Mouse (Mus musculus) hindbrain, postnatal 0 days (tissue): ENCODE measurements around the gene Wdr74. TPM values are rescaled to one million over a fixed set of nuclear protein-coding genes. Genes with fewer than 3 reads are reported as not detected.
"Not testable (repeated sequence)": the region's sequence is repeated elsewhere in the genome, so short reads cannot be mapped to it uniquely, and the experiment has no call there.

Experiments
- ATAC-seq: fragments of 200-750 bp; cut with Nextera tagmentation; 2 replicates; pipeline ENCODE4 v1.8.0; 2017; ENCODE audit warnings: mild to moderate bottlenecking, moderate TSS enrichment, moderate library complexity
- DNase-seq: peaks from one replicate; pipeline ENCODE4 v3.0.0-alpha.2; 2015; ENCODE audit warnings: low spot score
- H3K27ac ChIP-seq: fragments of 300-500 bp; sonication (generic); 2 replicates; pipeline ENCODE4 v1.5.1; 2014; ENCODE audit warnings: mild to moderate bottlenecking
- H3K27me3 ChIP-seq: fragments of 300-500 bp; sonication (generic); 2 replicates; pipeline ENCODE4 v1.6.1; 2014; ENCODE audit warnings: low read length, mixed read lengths; ENCODE audit not compliant: insufficient read depth
- H3K36me3 ChIP-seq: fragments of 300-500 bp; sonication (generic); 2 replicates; pipeline ENCODE4 v1.6.1; 2014; ENCODE audit warnings: low read length, mixed read lengths; ENCODE audit not compliant: insufficient read depth
- H3K4me1 ChIP-seq: fragments of 300-500 bp; sonication (generic); 2 replicates; pipeline ENCODE4 v1.6.1; 2014; ENCODE audit warnings: antibody characterized with exemption, low read length, mixed read lengths; ENCODE audit not compliant: insufficient read depth
- H3K4me2 ChIP-seq: fragments of 300-500 bp; sonication (generic); 2 replicates; pipeline ENCODE4 v1.6.1; 2014; ENCODE audit warnings: low read depth, mild to moderate bottlenecking, low read length, moderate library complexity, mixed read lengths
- H3K4me3 ChIP-seq: fragments of 300-500 bp; sonication (generic); 2 replicates; pipeline ENCODE4 v1.5.1; 2014; ENCODE audit warnings: low read length
- H3K9ac ChIP-seq: fragments of 300-500 bp; sonication (generic); replicated peaks from 2 replicates; pipeline ENCODE4 v1.6.1; 2014; ENCODE audit warnings: mild to moderate bottlenecking, low read length, moderate library complexity, mixed read lengths
- H3K9me3 ChIP-seq: fragments of 300-500 bp; sonication (generic); 2 replicates; pipeline ENCODE4 v1.6.1; 2016; ENCODE audit warnings: low read length, mixed read lengths
- CTCF ChIP-seq: IDR thresholded peaks from 2 replicates; pipeline ENCODE4 v1.5.1; 2016; ENCODE audit warnings: antibody characterized with exemption, control low read depth, low read depth
- WGBS: fragments of 180-500 bp; shearing (Covaris S2); extraction: QIAGEN DNeasy Blood & Tissue Kit; methylation state at CpG from one replicate; pipeline ENCODE4 v1.1.7; 2014; 5-methylcytosine and 5-hydroxymethylcytosine counted together
- polyA plus RNA-seq: library from polyadenylated mRNA; unstranded; fragments of >200 nt; fragmentation: Nextera tagmentation; extraction: Ambion mirVana; gene quantifications from 2 replicates; pipeline ENCODE4 v1.2.1, GENCODE M21; 2015
- total RNA-seq: library from RNA; depleted of rRNA; stranded (reverse); fragments of >200 nt; gene quantifications from 2 replicates; pipeline ENCODE4 v1.2.3, GENCODE M21; 2014

Wdr74 gene
- total and polyA plus RNA-seq, 2 experiments from 2014 or later, result 49.7 to 78.7 TPM

- Histone ChIP-seq H3K4me1 (peaks cover 7% of the 10 kb centered on the region; the same call in 1 of the 2 replicates), H3K9me3 (no peaks in the 10 kb centered on the region), H3K9ac (no peak overlapping the region), H3K27me3 (no peaks in the 10 kb centered on the region), H3K36me3 (peaks cover 22% of the 10 kb centered on the region), H3K4me2 (no peak overlapping the region), H3K4me3 (no peak overlapping the region), H3K27ac (no peak overlapping the region)
- no peak for DNase-seq
- WGBS, result 21% methylated on average over 5 of the region's 5 CpGs
- TF ChIP-seq CTCF, result no peak
- no peak for ATAC-seq
Observed at GRCm38 (mm10) chr19:8727495-8728114, 8.0 kb upstream of the Wdr74 start.

GRCm38 (mm10) chr19:8728335-8729099 is 7.1 kb upstream of the Wdr74 start:
- H3K27me3 ChIP-seq, ATAC-seq, H3K27ac ChIP-seq, H3K4me2 ChIP-seq, H3K9ac ChIP-seq, DNase-seq, H3K4me1 ChIP-seq, H3K4me3 ChIP-seq, H3K9me3 ChIP-seq: not testable (repeated sequence)
- 44% methylated on average over 3 of the region's 3 CpGs for WGBS
- peaks cover 22% of the 10 kb centered on the region for H3K36me3 ChIP-seq

- no peak overlapping the region for H3K9ac ChIP-seq
- no peak for ATAC-seq
- 77% methylated on average over 3 of the region's 3 CpGs for WGBS
Observed at GRCm38 (mm10) chr19:8734334-8734733, 1.3 kb upstream of the Wdr74 start.

GRCm38 (mm10) chr19:8736160-8736467 is 487 bp downstream of the Wdr74 start:
- Histone ChIP-seq H3K4me1 (peaks cover 3% of the 10 kb centered on the region; the same call in 1 of the 2 replicates), H3K4me3 (peak overlapping the region; percentile 91), H3K36me3 (peaks cover 22% of the 10 kb centered on the region), H3K4me2 (peak overlapping the region; percentile 98), H3K9me3 (no peaks in the 10 kb centered on the region), H3K27ac (peak overlapping the region; percentile 71; the same call in 1 of the 2 replicates), H3K9ac (peak overlapping the region; percentile 70), H3K27me3 (no peaks in the 10 kb centered on the region)
- ATAC-seq (no peak; the same call in 1 of the 2 replicates), DNase-seq (no peak)
- TF ChIP-seq CTCF, result no peak
- WGBS, result 5% methylated on average over 11 of the region's 11 CpGs

More at GRCm38 (mm10) chr19:8734334-8734733, 1.3 kb upstream of the Wdr74 start:
- peaks cover 3% of the 10 kb centered on the region; the same call in 1 of the 2 replicates for H3K4me1 ChIP-seq
- H3K36me3 ChIP-seq, result peaks cover 13% of the 10 kb centered on the region
- H3K4me3 ChIP-seq, result no peak overlapping the region
- no peak for DNase-seq
- H3K27ac ChIP-seq, result no peak overlapping the region
- H3K4me2 ChIP-seq, result no peak overlapping the region
- no peaks in the 10 kb centered on the region for H3K9me3 ChIP-seq
- no peaks in the 10 kb centered on the region for H3K27me3 ChIP-seq
- no peak for TF ChIP-seq CTCF

- no peak overlapping the region for H3K9ac ChIP-seq
- 87% methylated on average over 7 of the region's 7 CpGs for WGBS
Observed at GRCm38 (mm10) chr19:8738911-8739310, 3.3 kb downstream of the Wdr74 start.

GRCm38 (mm10) chr19:8739646-8740045 is 4.0 kb downstream of the Wdr74 start:
- no peak for DNase-seq
- H3K36me3 ChIP-seq, result peaks cover 25% of the 10 kb centered on the region
- no peak for TF ChIP-seq CTCF
- peaks cover 6% of the 10 kb centered on the region; the same call in 1 of the 2 replicates for H3K4me1 ChIP-seq
- no peak overlapping the region for H3K4me2 ChIP-seq
- WGBS, result 94% methylated on average over 6 of the region's 6 CpGs
- no peak for ATAC-seq
- no peaks in the 10 kb centered on the region for H3K9me3 ChIP-seq
- no peaks in the 10 kb centered on the region for H3K27me3 ChIP-seq
- H3K4me3 ChIP-seq, result no peak overlapping the region
- no peak overlapping the region for H3K27ac ChIP-seq
- H3K9ac ChIP-seq, result no peak overlapping the region

More at GRCm38 (mm10) chr19:8738911-8739310, 3.3 kb downstream of the Wdr74 start:
- H3K4me3 ChIP-seq, result no peak overlapping the region
- H3K4me2 ChIP-seq, result no peak overlapping the region
- H3K9me3 ChIP-seq, result no peaks in the 10 kb centered on the region
- H3K36me3 ChIP-seq, result peaks cover 25% of the 10 kb centered on the region
- DNase-seq (no peak), ATAC-seq (no peak)
- peaks cover 6% of the 10 kb centered on the region; the same call in 1 of the 2 replicates for H3K4me1 ChIP-seq
- no peak overlapping the region for H3K27ac ChIP-seq
- no peak for TF ChIP-seq CTCF
- no peaks in the 10 kb centered on the region for H3K27me3 ChIP-seq
